Mouse (Mus musculus) right cerebral cortex, postnatal 4 days (tissue): ENCODE results near the gene Pde8a.
A peak's percentile ranks its signal among the peaks of the same experiment; 100 is the strongest.

Source experiments
- DNase-seq: peaks from one replicate; pipeline ENCODE4 v3.0.0-alpha.2; 2022

The Pde8a gene

GRCm38 (mm10) chr7:81281240-81281639 is 67.8 kb downstream of the Pde8a start:
- DNase-seq = no peak

- DNase-seq = no peak
These were observed 73.1 kb downstream of the Pde8a start for GRCm38 (mm10) chr7:81286456-81286855.

GRCm38 (mm10) chr7:81286946-81287345 is 73.5 kb downstream of the Pde8a start:
- DNase-seq = no peak

GRCm38 (mm10) chr7:81295169-81295568 is 81.8 kb downstream of the Pde8a start:
- no peak for DNase-seq

GRCm38 (mm10) chr7:81298206-81298605 is 84.8 kb downstream of the Pde8a start:
- DNase-seq = no peak

GRCm38 (mm10) chr7:81301323-81301722 is 87.9 kb downstream of the Pde8a start:
- DNase-seq = no peak

- DNase-seq = no peak
These were observed 90.3 kb downstream of the Pde8a start for GRCm38 (mm10) chr7:81303682-81304081.

GRCm38 (mm10) chr7:81304100-81304499 is 90.7 kb downstream of the Pde8a start:
- no peak for DNase-seq

- no peak for DNase-seq
These were observed 91.3 kb downstream of the Pde8a start for GRCm38 (mm10) chr7:81304675-81305074.

GRCm38 (mm10) chr7:81307735-81308134 is 94.3 kb downstream of the Pde8a start:
- no peak for DNase-seq

- no peak for DNase-seq
These were observed 95.9 kb downstream of the Pde8a start for GRCm38 (mm10) chr7:81309247-81309646.

GRCm38 (mm10) chr7:81311130-81311529 is 97.7 kb downstream of the Pde8a start:
- no peak for DNase-seq

- DNase-seq = no peak
These were observed 98.2 kb downstream of the Pde8a start for GRCm38 (mm10) chr7:81311581-81311980.

- DNase-seq = no peak
These were observed 102.2 kb downstream of the Pde8a start for GRCm38 (mm10) chr7:81315583-81315982.

- DNase-seq = no peak
These were observed 106.4 kb downstream of the Pde8a start for GRCm38 (mm10) chr7:81319749-81320148.

- DNase-seq = no peak
These were observed 108.4 kb downstream of the Pde8a start for GRCm38 (mm10) chr7:81321776-81322175.

- DNase-seq = no peak
These were observed 112.6 kb downstream of the Pde8a start for GRCm38 (mm10) chr7:81326043-81326442.

- DNase-seq = no peak
These were observed 113.5 kb downstream of the Pde8a start for GRCm38 (mm10) chr7:81326859-81327258.

GRCm38 (mm10) chr7:81327661-81328060 is 114.3 kb downstream of the Pde8a start:
- no peak for DNase-seq

- DNase-seq = no peak
These were observed 117.4 kb downstream of the Pde8a start for GRCm38 (mm10) chr7:81330767-81331166.

- DNase-seq = no peak
These were observed 118.5 kb downstream of the Pde8a start for GRCm38 (mm10) chr7:81331851-81332250.

- DNase-seq = no peak
These were observed 122.5 kb downstream of the Pde8a start for GRCm38 (mm10) chr7:81335705-81336431.

GRCm38 (mm10) chr7:81336432-81336786 is 123.0 kb downstream of the Pde8a start:
- peak; percentile 64 for DNase-seq

GRCm38 (mm10) chr7:81337785-81338521 is 124.6 kb downstream of the Pde8a start:
- no peak for DNase-seq

GRCm38 (mm10) chr7:81338522-81338873 is 125.1 kb downstream of the Pde8a start:
- DNase-seq = no peak
